Mouse (Mus musculus) G1E (cell line): ENCODE data around the gene Hus1b.

Experiments
- CTCF ChIP-seq: IDR thresholded peaks from 2 replicates; pipeline ENCODE4 v1.5.1; 2012; ENCODE audit warnings: low read depth, low read length, inconsistent platforms, mixed read lengths
- GATA1 ChIP-seq: IDR thresholded peaks from 2 replicates; pipeline ENCODE4 v1.6.1; 2012; ENCODE audit warnings: borderline replicate concordance, low read length, inconsistent platforms, mixed read lengths
- TAL1 ChIP-seq: conservative IDR thresholded peaks from 2 replicates; pipeline ENCODE4 v1.6.1; 2012; ENCODE audit warnings: low read depth, low read length, inconsistent platforms, mixed read lengths

GRCm38 (mm10) chr13:30972102-30972501 is 24.5 kb upstream of the Hus1b start:
- TF ChIP-seq CTCF (no peak), TAL1 (no peak), GATA1 (no peak)
